Mouse (Mus musculus) neural tube, embryonic 11.5 days (tissue): ENCODE data around the gene Zc3hav1. TPM values are rescaled to one million over a fixed set of nuclear protein-coding genes. Genes with fewer than 3 reads are reported as not detected.

Experiments
- ATAC-seq: fragments of 200-750 bp; cut with Nextera tagmentation; 2 replicates; pipeline ENCODE4 v1.8.0; 2017; ENCODE audit warnings: moderate number of reproducible peaks, mild to moderate bottlenecking, moderate TSS enrichment, moderate library complexity; ENCODE audit not compliant: insufficient read depth, low FRiP score, low TSS enrichment
- DNase-seq: peaks from one replicate; pipeline ENCODE4 v3.0.0-alpha.2; 2015; ENCODE audit warnings: low spot score
- H3K27ac ChIP-seq: fragments of 300-500 bp; sonication (generic); 2 replicates; pipeline ENCODE4 v1.5.1; 2014; ENCODE audit warnings: low read depth, mild to moderate bottlenecking, low read length
- H3K27me3 ChIP-seq: fragments of 300-500 bp; sonication (generic); 2 replicates; pipeline ENCODE4 v1.6.1; 2014; ENCODE audit warnings: mild to moderate bottlenecking, low read length, mixed read lengths; ENCODE audit not compliant: control insufficient read depth, insufficient read depth
- H3K36me3 ChIP-seq: fragments of 300-500 bp; sonication (generic); 2 replicates; pipeline ENCODE4 v1.6.1; 2014; ENCODE audit warnings: mild to moderate bottlenecking, low read length, moderate library complexity, mixed read lengths; ENCODE audit not compliant: control insufficient read depth, insufficient read depth
- H3K4me1 ChIP-seq: fragments of 300-500 bp; sonication (generic); 2 replicates; pipeline ENCODE4 v1.6.1; 2014; ENCODE audit warnings: low read length, mixed read lengths; ENCODE audit not compliant: control insufficient read depth, insufficient read depth
- H3K4me2 ChIP-seq: fragments of 300-500 bp; sonication (generic); 2 replicates; pipeline ENCODE4 v1.6.1; 2014; ENCODE audit warnings: low read depth, mild to moderate bottlenecking, moderate library complexity
- H3K4me3 ChIP-seq: fragments of 300-500 bp; sonication (generic); 2 replicates; pipeline ENCODE4 v1.5.1; 2014; ENCODE audit warnings: low read depth, low read length
- H3K9ac ChIP-seq: fragments of 300-500 bp; sonication (generic); 2 replicates; pipeline ENCODE4 v1.6.1; 2014; ENCODE audit warnings: mild to moderate bottlenecking, low read length
- H3K9me3 ChIP-seq: fragments of 300-500 bp; sonication (generic); 2 replicates; pipeline ENCODE4 v1.6.1; 2016; ENCODE audit warnings: low read length; ENCODE audit not compliant: control insufficient read depth
- WGBS: fragments of 180-500 bp; shearing (Covaris S2); extraction: QIAGEN DNeasy Blood & Tissue Kit; methylation state at CpG from one replicate; pipeline ENCODE4 v1.1.7; 2014; 5-methylcytosine and 5-hydroxymethylcytosine counted together
- polyA plus RNA-seq: library from polyadenylated mRNA; unstranded; fragments of >200 nt; fragmentation: Nextera tagmentation; extraction: Ambion mirVana; gene quantifications from 2 replicates; pipeline ENCODE4 v1.2.1, GENCODE M21; 2014

Zc3hav1 gene
- polyA plus RNA-seq, 1 experiment from 2014 or later = 1.4 TPM

DNA sequence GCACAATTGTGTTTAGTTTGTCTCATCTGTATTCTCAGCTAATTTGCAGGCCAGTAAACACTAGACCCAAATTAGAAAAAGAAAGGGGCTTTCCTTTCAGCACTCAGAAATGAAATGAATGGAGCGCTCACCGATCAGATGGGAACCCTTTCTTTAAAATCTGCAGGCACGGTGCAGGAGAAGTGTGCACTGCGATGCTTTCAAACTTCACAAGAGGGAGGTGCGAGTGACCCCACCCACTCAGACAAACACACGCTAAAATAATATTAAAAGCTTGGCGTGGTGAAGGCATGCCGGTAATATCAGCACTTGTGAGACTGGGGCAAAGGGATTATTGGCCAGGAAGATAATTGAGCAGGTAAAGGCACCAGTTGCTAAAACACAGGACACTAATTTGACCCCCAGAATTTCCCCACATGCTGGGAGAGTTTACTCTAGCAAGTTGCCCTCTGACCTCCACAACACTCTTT, 986 bp upstream of the Zc3hav1 start:
- 2% methylated on average over 8 of the region's 8 CpGs for WGBS
- Histone ChIP-seq H3K27me3 (peaks cover 49% of the 10 kb centered on the region), H3K9me3 (no peaks in the 10 kb centered on the region), H3K4me2 (no peak overlapping the region), H3K27ac (no peak overlapping the region), H3K4me3 (no peak overlapping the region), H3K4me1 (no peaks in the 10 kb centered on the region), H3K9ac (no peak overlapping the region), H3K36me3 (no peaks in the 10 kb centered on the region)
- ATAC-seq (no peak), DNase-seq (no peak)

DNA sequence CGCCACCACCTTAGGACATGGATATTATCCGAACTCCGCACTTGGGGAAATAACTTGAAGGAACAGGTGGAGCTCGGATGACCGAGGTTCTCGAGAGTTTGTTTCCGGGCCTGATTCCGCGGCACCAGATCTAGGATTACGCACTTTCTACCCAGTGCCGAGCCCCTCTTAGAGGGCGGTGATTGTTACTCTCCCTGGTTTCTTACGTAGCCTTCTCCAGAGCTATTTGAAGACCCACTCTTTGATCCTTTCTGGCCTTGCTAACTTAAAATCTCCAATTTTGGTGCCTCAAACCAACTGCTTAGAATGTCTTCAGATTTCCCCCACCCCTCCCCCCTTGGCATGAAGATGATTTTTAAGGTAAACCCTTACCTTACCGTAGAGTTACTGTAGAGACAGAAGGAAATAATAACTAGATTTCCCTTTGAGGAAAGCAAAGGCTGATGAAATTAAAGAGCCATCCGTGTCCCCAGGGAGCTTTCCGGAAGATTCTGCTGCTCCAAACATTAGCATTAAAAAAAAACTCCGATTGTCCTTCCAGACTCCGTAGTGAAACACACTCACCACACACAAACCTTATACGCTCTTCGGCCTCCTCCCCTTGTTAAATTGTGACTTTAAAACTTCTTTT, 435 bp upstream of the Zc3hav1 start:
- peak overlapping the region; percentile 52 for H3K4me3 ChIP-seq
- 0 out of 2 replicates have a peak, but pooled peaks have one; percentile 16 for ATAC-seq
- H3K4me1 ChIP-seq = no peaks in the 10 kb centered on the region
- H3K4me2 ChIP-seq = peak overlapping the region; percentile 53
- H3K27me3 ChIP-seq = peaks cover 49% of the 10 kb centered on the region
- H3K9me3 ChIP-seq = no peaks in the 10 kb centered on the region
- no peak overlapping the region for H3K9ac ChIP-seq
- 1% methylated on average over 20 of the region's 20 CpGs for WGBS
- no peaks in the 10 kb centered on the region for H3K36me3 ChIP-seq
- DNase-seq = no peak
- H3K27ac ChIP-seq = no peak overlapping the region

DNA sequence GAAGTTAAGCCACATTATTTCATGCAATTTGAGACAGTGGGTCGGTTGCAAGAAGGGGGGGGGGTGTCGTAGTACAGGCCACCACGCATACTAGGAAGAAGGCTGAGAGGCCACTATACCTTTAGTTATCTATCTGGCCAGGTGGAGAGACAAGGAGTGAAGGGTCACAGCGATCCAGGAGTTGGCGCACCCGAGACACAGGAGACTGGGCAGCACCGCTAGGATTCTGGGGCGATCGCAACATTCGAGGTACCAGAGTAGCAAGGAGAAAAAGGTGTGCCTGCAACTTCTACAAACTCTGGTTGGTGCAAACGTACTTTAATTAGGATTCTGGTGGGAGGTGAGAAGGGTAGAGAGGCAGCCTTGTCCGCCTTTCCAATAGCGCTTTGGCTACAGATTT, 1.2 kb downstream of the Zc3hav1 start:
- Histone ChIP-seq H3K4me2 (no peak overlapping the region), H3K4me3 (peak overlapping the region; percentile 52; the same call in 1 of the 2 replicates), H3K27ac (no peak overlapping the region), H3K9ac (no peak overlapping the region), H3K9me3 (no peaks in the 10 kb centered on the region), H3K27me3 (peaks cover 49% of the 10 kb centered on the region), H3K36me3 (no peaks in the 10 kb centered on the region), H3K4me1 (no peaks in the 10 kb centered on the region)
- 5% methylated on average over 13 of the region's 13 CpGs for WGBS
- ATAC-seq (no peak), DNase-seq (no peak)

DNA sequence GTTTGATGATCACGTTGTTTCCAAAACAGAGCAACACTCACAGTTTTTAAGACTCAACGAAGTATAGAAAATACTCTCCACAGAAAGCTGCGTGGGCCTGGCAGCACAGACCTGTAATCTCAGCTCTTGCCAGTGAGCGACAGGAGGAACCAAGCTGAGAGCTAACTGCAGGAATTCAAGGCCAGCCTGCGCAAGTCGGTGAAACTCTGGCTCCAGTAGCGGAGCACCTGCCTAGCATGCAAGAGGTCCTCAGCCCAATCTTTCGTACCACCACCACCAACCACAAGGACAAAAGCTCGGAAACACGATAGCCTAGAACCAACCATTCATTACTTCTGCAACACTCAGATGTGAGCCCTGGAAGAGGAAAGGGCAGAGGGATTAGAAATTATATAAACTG, 2.0 kb downstream of the Zc3hav1 start:
- no peak for ATAC-seq
- Histone ChIP-seq H3K4me2 (no peak overlapping the region), H3K27ac (no peak overlapping the region), H3K9ac (no peak overlapping the region), H3K36me3 (no peaks in the 10 kb centered on the region), H3K9me3 (no peaks in the 10 kb centered on the region), H3K27me3 (peaks cover 49% of the 10 kb centered on the region), H3K4me3 (no peak overlapping the region), H3K4me1 (no peaks in the 10 kb centered on the region)
- DNase-seq = no peak
- 9% methylated on average over 10 of the region's 10 CpGs for WGBS

DNA sequence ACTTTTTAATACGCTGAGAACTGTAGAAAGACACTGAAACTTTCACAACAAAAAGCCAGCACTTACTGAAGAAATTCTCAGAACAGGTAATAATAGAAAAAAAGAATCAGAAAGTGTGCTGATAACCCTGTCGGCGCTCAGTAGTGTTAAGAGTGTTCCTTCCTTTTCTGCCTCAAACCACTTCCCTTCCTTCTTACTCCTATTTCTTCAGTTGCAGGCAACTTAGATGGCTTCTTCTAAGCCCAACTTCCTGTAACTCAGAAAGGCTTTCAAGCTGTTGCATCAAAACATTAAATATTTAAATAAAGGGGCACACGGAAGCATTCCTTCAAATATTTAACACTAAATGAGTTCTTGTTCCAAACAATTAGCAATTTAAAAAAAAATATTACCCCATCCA, 2.5 kb downstream of the Zc3hav1 start:
- H3K4me3 ChIP-seq = no peak overlapping the region
- H3K4me2 ChIP-seq = no peak overlapping the region
- whole genome bisulfite sequencing = 55% methylated on average over 4 of the region's 4 CpGs
- H3K36me3 ChIP-seq = no peaks in the 10 kb centered on the region
- H3K9ac ChIP-seq = no peak overlapping the region
- DNase-seq (no peak), ATAC-seq (no peak)
- H3K27ac ChIP-seq = no peak overlapping the region
- peaks cover 49% of the 10 kb centered on the region for H3K27me3 ChIP-seq
- H3K4me1 ChIP-seq = no peaks in the 10 kb centered on the region
- no peaks in the 10 kb centered on the region for H3K9me3 ChIP-seq

DNA sequence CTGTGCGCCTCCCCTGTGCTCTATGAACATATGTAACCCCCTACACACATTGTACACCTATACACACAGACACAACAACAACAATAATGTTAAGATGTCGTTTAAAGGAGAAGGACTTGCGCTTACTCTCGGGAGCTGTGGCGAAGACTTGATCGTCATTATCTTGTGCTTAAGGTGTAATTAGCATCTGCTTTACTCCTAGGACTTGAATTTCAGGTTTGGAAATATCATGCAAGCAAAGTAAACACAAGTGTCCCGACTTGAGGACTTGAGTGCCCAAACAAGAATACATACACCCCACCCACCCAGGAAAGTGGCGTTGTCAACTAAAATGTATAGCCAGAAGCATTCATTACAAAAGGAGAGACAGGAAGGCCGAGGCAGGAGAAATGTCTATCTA, 4.6 kb downstream of the Zc3hav1 start:
- DNase-seq (peak; percentile 1), ATAC-seq (no peak)
- H3K9me3 ChIP-seq = no peaks in the 10 kb centered on the region
- 78% methylated on average over 9 of the region's 9 CpGs for WGBS
- no peak overlapping the region for H3K9ac ChIP-seq
- H3K36me3 ChIP-seq = no peaks in the 10 kb centered on the region
- H3K4me1 ChIP-seq = no peaks in the 10 kb centered on the region
- H3K27ac ChIP-seq = no peak overlapping the region
- peaks cover 36% of the 10 kb centered on the region for H3K27me3 ChIP-seq
- no peak overlapping the region for H3K4me2 ChIP-seq
- no peak overlapping the region for H3K4me3 ChIP-seq

DNA sequence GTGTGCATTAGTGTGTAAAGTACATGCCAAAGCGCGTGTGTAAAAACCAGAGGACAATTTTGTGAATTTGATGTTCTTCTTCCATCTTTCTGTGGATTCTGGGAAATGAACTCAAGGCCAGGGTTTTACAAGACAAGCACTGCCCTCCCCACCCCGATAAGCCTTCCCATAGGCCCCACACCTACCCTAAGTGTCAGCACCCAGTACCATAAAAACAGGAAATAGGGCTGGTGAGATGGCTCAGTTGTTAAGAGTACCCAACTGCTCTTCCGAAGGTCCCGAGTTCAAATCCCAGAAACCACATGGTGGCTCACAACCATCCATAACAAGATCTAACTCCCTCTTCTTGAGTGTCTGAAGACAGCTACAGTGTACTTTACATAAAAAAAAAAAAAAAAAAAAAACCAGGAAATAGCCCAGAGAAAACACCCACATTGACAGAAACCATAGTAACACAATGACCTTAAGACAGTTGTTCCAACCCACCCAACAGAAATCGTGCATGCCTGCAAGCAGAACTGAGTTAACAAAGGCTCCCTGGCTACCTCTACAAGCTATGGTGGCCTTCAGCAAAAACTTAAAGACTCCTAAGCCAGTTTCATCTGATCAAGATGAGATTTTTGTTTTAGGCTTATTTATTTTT, 5.5 kb downstream of the Zc3hav1 start:
- 92% methylated on average over 6 of the region's 6 CpGs for WGBS

DNA sequence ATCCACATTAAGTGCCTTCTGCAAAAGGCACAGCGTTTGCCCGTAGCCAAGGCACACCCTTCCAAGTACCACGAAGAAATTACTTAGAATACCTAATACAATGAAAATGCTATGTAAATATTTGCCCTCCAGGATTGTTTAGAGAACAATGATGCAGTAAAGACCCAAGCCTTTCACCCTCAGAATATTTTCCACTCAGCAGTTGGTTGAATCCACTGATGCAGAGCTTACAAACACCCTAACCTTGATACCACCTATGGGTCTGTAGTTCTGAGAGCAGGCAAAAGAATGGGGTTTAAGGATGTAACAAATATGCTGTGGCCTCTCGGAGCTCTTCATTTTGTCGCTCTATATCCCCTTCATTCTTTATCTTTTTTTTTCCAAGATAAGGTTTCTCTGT, 6.5 kb downstream of the Zc3hav1 start:
- Histone ChIP-seq H3K27ac (no peak overlapping the region), H3K27me3 (peaks cover 17% of the 10 kb centered on the region), H3K4me2 (no peak overlapping the region), H3K4me1 (no peaks in the 10 kb centered on the region), H3K36me3 (no peaks in the 10 kb centered on the region), H3K9me3 (no peaks in the 10 kb centered on the region), H3K9ac (no peak overlapping the region), H3K4me3 (no peak overlapping the region)
- DNase-seq = no peak
- ATAC-seq = no peak
- 78% methylated on average over 5 of the region's 5 CpGs for WGBS

More for the DNA sequence above, 5.5 kb downstream of the Zc3hav1 start:
- no peaks in the 10 kb centered on the region for H3K36me3 ChIP-seq
- H3K27ac ChIP-seq = no peak overlapping the region
- ATAC-seq (no peak), DNase-seq (no peak)
- no peak overlapping the region for H3K4me2 ChIP-seq
- H3K9ac ChIP-seq = no peak overlapping the region
- H3K9me3 ChIP-seq = no peaks in the 10 kb centered on the region
- H3K27me3 ChIP-seq = peaks cover 27% of the 10 kb centered on the region
- H3K4me1 ChIP-seq = no peaks in the 10 kb centered on the region
- H3K4me3 ChIP-seq = no peak overlapping the region

DNA sequence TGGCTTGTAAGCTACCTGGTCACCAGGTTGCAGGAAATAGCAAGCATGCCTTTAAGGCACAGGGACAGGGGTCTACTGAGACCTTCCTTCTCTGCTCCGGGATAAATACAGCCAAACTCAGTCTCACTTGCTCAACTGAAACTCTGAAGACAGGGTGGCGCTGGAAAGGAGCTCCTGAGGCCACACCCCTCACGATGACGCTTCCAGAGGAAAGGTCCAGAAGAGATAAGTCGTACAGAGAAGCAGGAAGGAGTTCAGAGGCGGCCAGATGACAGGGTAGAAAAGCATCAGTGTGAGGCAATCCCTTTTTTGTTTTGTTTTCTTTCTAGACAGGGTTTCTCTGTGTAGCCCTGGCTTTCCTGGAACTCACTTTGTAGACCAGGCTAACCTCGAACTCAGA, 8.6 kb downstream of the Zc3hav1 start:
- no peaks in the 10 kb centered on the region for H3K27me3 ChIP-seq
- H3K27ac ChIP-seq = no peak overlapping the region
- 57% methylated on average over 7 of the region's 7 CpGs for WGBS
- no peak overlapping the region for H3K4me2 ChIP-seq
- ATAC-seq (no peak), DNase-seq (no peak)
- H3K36me3 ChIP-seq = no peaks in the 10 kb centered on the region
- H3K4me1 ChIP-seq = no peaks in the 10 kb centered on the region
- no peak overlapping the region for H3K9ac ChIP-seq
- H3K4me3 ChIP-seq = no peak overlapping the region
- no peaks in the 10 kb centered on the region for H3K9me3 ChIP-seq
